7 mouse cellular contexts compared by ENCODE assay signal in genomic region chr11:19019204-19020171, GRCm38 (mm10). TPM values are rescaled to one million over a fixed set of nuclear protein-coding genes. Genes with fewer than 3 reads are reported as not detected.
DNase-seq lines count a peak whose midpoint lies in the region; ATAC-seq and TF ChIP-seq lines count a peak whose summit lies in the region.

No protein-coding gene starts in this region.

- peak; percentile 19 for ATAC-seq in intestine, embryonic 16.5 days
- peak; percentile 63 for ATAC-seq in lung, postnatal 0 days
- ATAC-seq in stomach, embryonic 14.5 days (ENCODE audit: insufficient number of reproducible peaks, insufficient read depth, low FRiP score, low read depth): peak; percentile 8; the same call in 1 of the 2 replicates

- H3K36me3 ChIP-seq in intestine, embryonic 16.5 days (ENCODE audit: control insufficient read depth, insufficient read depth, low read length): no peaks in the 10 kb centered on the region; the same call in 1 of the 2 replicates
- H3K36me3 ChIP-seq in lung, postnatal 0 days (ENCODE audit: insufficient read depth, low read length): no peaks in the 10 kb centered on the region
- peaks cover 13% of the 10 kb centered on the region for H3K36me3 ChIP-seq in stomach, embryonic 14.5 days (ENCODE audit: control insufficient read depth, insufficient read depth, low read length)

- no peak for TF ChIP-seq CTCF in lung, postnatal 0 days (IDR thresholded peaks at IDR 0.05)

- peak overlapping the region; percentile 97 for H3K9ac ChIP-seq in intestine, embryonic 16.5 days (ENCODE audit: low read depth, low read length)
- H3K9ac ChIP-seq in lung, postnatal 0 days (replicated peaks; ENCODE audit: low read depth): peak overlapping the region; percentile 86
- H3K9ac ChIP-seq in stomach, embryonic 14.5 days (replicated peaks; ENCODE audit: low read depth, low read length): peak overlapping the region; percentile 100

- 0 out of 2 replicates have a peak, but pooled peaks have one; percentile 32 for TF ChIP-seq EP300 in lung, postnatal 0 days (IDR thresholded peaks at IDR 0.05)

- peak overlapping the region; percentile 79 for H3K4me3 ChIP-seq in intestine, embryonic 16.5 days (ENCODE audit: low read length)
- H3K4me3 ChIP-seq in lung, postnatal 0 days (ENCODE audit: low read depth, low read length): peak overlapping the region; percentile 64
- H3K4me3 ChIP-seq in stomach, embryonic 14.5 days (ENCODE audit: low read depth, low read length): peak overlapping the region; percentile 46

- peak; percentile 81 for DNase-seq in 3134 (ENCODE audit: extremely low read depth, insufficient read length, low spot score)
- DNase-seq in ES-CJ7 (ENCODE audit: low read depth, low spot score): peak; percentile 59
- peak; percentile 68 to 73 for DNase-seq in cerebellum, postnatal 14 days
- DNase-seq in gastrocnemius, postnatal 4 days (ENCODE audit: low spot score in 2 of 2): peak; percentile 43 to 73
- DNase-seq in lung, postnatal 0 days (ENCODE audit: low spot score): peak; percentile 77

- H3K27ac ChIP-seq in intestine, embryonic 16.5 days (ENCODE audit: low read length): peak overlapping the region; percentile 98
- peak overlapping the region; percentile 97 for H3K27ac ChIP-seq in lung, postnatal 0 days (ENCODE audit: low read length)
- peak overlapping the region; percentile 100 for H3K27ac ChIP-seq in stomach, embryonic 14.5 days (ENCODE audit: low read length)

- under 1% methylated on average over 66 of the region's 67 CpGs for WGBS in intestine, embryonic 16.5 days
- under 1% methylated on average over 67 of the region's 67 CpGs for WGBS in lung, postnatal 0 days
- under 1% methylated on average over 67 of the region's 67 CpGs for WGBS in stomach, embryonic 14.5 days

- no peaks in the 10 kb centered on the region for H3K9me3 ChIP-seq in intestine, embryonic 16.5 days (ENCODE audit: control insufficient read depth, low read length)
- H3K9me3 ChIP-seq in lung, postnatal 0 days (ENCODE audit: low read length): no peaks in the 10 kb centered on the region
- no peaks in the 10 kb centered on the region for H3K9me3 ChIP-seq in stomach, embryonic 14.5 days (ENCODE audit: control insufficient read depth, low read depth, low read length)

- H3K27me3 ChIP-seq in intestine, embryonic 16.5 days (replicated peaks; ENCODE audit: control insufficient read depth, insufficient read depth, low read length): no peaks in the 10 kb centered on the region
- H3K27me3 ChIP-seq in lung, postnatal 0 days (replicated peaks; ENCODE audit: insufficient read depth, low read length): peaks cover 8% of the 10 kb centered on the region; the same call in 1 of the 2 replicates
- no peaks in the 10 kb centered on the region for H3K27me3 ChIP-seq in stomach, embryonic 14.5 days (ENCODE audit: control insufficient read depth, insufficient read depth, low read length)

- H3K4me2 ChIP-seq in intestine, embryonic 16.5 days (ENCODE audit: low read depth, low read length): peak overlapping the region; percentile 82
- peak overlapping the region; percentile 76 for H3K4me2 ChIP-seq in lung, postnatal 0 days (replicated peaks; ENCODE audit: low read depth, low read length)
- peak overlapping the region; percentile 58 for H3K4me2 ChIP-seq in stomach, embryonic 14.5 days (replicated peaks; ENCODE audit: low read depth, low read length)

- H3K4me1 ChIP-seq in intestine, embryonic 16.5 days (ENCODE audit: control insufficient read depth, insufficient read depth, low read length): peaks cover 7% of the 10 kb centered on the region; the same call in 1 of the 2 replicates
- H3K4me1 ChIP-seq in lung, postnatal 0 days (ENCODE audit: insufficient read depth, low read depth, low read length): peaks cover 6% of the 10 kb centered on the region; the same call in 1 of the 2 replicates
- peaks cover 18% of the 10 kb centered on the region for H3K4me1 ChIP-seq in stomach, embryonic 14.5 days (ENCODE audit: control insufficient read depth, insufficient read depth, low read length)

RNA-seq across cellular contexts. Expression of gene Meis1, which starts 0.7 kb away (rescaled TPM):
- total RNA-seq in gastrocnemius, postnatal 4 days (2021): 10 to 100 TPM; 11.8 to 13.3 TPM
- 76.1 and 84.7 TPM in 2 replicates for polyA plus RNA-seq in intestine, embryonic 16.5 days (2015; fragmentation: Nextera tagmentation; extraction: Ambion mirVana)
- 39.6 and 44.9 TPM in 2 replicates for polyA plus RNA-seq in lung, postnatal 0 days (2015; fragmentation: Nextera tagmentation; extraction: Ambion mirVana)
- polyA plus RNA-seq in stomach, embryonic 14.5 days (2014; fragmentation: Nextera tagmentation; extraction: Ambion mirVana): 151 and 155 TPM in 2 replicates

Comparison
In these comparisons a context has a peak if more than half of its experiments do, and no peak if none do; other contexts are left out.
1. Peak in every context shown above with its lines: DNase-seq, ATAC-seq, H3K4me3 ChIP-seq and H3K27ac ChIP-seq.
2. ATAC-seq: peak in every context shown above with its lines; median percentile 63 in lung, postnatal 0 days; 19 in intestine, embryonic 16.5 days; 8 in stomach, embryonic 14.5 days.